Mouse (Mus musculus) stomach, postnatal 0 days (tissue): ENCODE measurements around the gene Stab1. TPM values are rescaled to one million over a fixed set of nuclear protein-coding genes. Genes with fewer than 3 reads are reported as not detected.

Source experiments
- ATAC-seq: fragments of 200-750 bp; cut with Nextera tagmentation; 2 replicates; pipeline ENCODE4 v1.8.0; 2017; ENCODE audit not compliant: low FRiP score, low TSS enrichment
- DNase-seq: peaks from one replicate; pipeline ENCODE4 v3.0.0-alpha.2; 2016; ENCODE audit warnings: low spot score
- H3K27ac ChIP-seq: fragments of 300-500 bp; sonication (generic); replicated peaks from 2 replicates; pipeline ENCODE4 v1.5.1; 2014; ENCODE audit warnings: mild to moderate bottlenecking, control low read depth
- H3K27me3 ChIP-seq: fragments of 300-500 bp; sonication (generic); 2 replicates; pipeline ENCODE4 v1.6.1; 2014; ENCODE audit warnings: low read length; ENCODE audit not compliant: control insufficient read depth, insufficient read depth
- H3K36me3 ChIP-seq: fragments of 300-500 bp; sonication (generic); 2 replicates; pipeline ENCODE4 v1.6.1; 2014; ENCODE audit warnings: low read length, mixed read lengths; ENCODE audit not compliant: control insufficient read depth, insufficient read depth
- H3K4me1 ChIP-seq: fragments of 300-500 bp; sonication (generic); replicated peaks from 2 replicates; pipeline ENCODE4 v1.6.1; 2014; ENCODE audit warnings: antibody characterized with exemption; ENCODE audit not compliant: control insufficient read depth, insufficient read depth
- H3K4me2 ChIP-seq: fragments of 300-500 bp; sonication (generic); replicated peaks from 2 replicates; pipeline ENCODE4 v1.6.1; 2014; ENCODE audit warnings: low read depth, mild to moderate bottlenecking, control low read depth, moderate library complexity
- H3K4me3 ChIP-seq: fragments of 300-500 bp; sonication (generic); 2 replicates; pipeline ENCODE4 v1.5.1; 2014; ENCODE audit warnings: low read depth, low read length, control low read depth
- H3K9ac ChIP-seq: fragments of 300-500 bp; sonication (generic); 2 replicates; pipeline ENCODE4 v1.6.1; 2014; ENCODE audit warnings: mild to moderate bottlenecking, low read length, control low read depth, mixed read lengths
- H3K9me3 ChIP-seq: fragments of 300-500 bp; sonication (generic); 2 replicates; pipeline ENCODE4 v1.6.1; 2016; ENCODE audit warnings: low read length; ENCODE audit not compliant: control insufficient read depth
- CTCF ChIP-seq: IDR thresholded peaks from 2 replicates; pipeline ENCODE4 v1.5.1; 2016; ENCODE audit warnings: antibody characterized with exemption, low read depth, mild to moderate bottlenecking, moderate library complexity
- EP300 ChIP-seq: optimal IDR thresholded peaks from 2 replicates; pipeline ENCODE3; 2016; ENCODE audit warnings: antibody characterized with exemption
- WGBS: fragments of 180-500 bp; shearing (Covaris S2); extraction: QIAGEN DNeasy Blood & Tissue Kit; methylation state at CpG from one replicate; pipeline ENCODE4 v1.1.7; 2014; 5-methylcytosine and 5-hydroxymethylcytosine counted together
- polyA plus RNA-seq: library from polyadenylated mRNA; unstranded; fragments of >200 nt; fragmentation: Nextera tagmentation; extraction: Ambion mirVana; gene quantifications from 2 replicates; pipeline ENCODE4 v1.2.1, GENCODE M21; 2015

Gene Stab1
- polyA plus RNA-seq, 1 experiment from 2014 or later = 23.7 TPM

GRCm38 (mm10) chr14:31173537-31173936 is 5.1 kb upstream of the Stab1 start:
- peaks cover 48% of the 10 kb centered on the region for H3K36me3 ChIP-seq
- no peak for DNase-seq
- no peak overlapping the region for H3K27ac ChIP-seq
- no peaks in the 10 kb centered on the region for H3K9me3 ChIP-seq
- ATAC-seq = no peak
- H3K4me3 ChIP-seq = no peak overlapping the region
- TF ChIP-seq CTCF (no peak), EP300 (no peak)
- H3K4me2 ChIP-seq = no peak overlapping the region; the same call in 1 of the 2 replicates
- H3K4me1 ChIP-seq = no peaks in the 10 kb centered on the region
- no peaks in the 10 kb centered on the region for H3K27me3 ChIP-seq
- 87% methylated on average over 7 of the region's 7 CpGs for WGBS
- H3K9ac ChIP-seq = no peak overlapping the region

- DNase-seq (no peak), ATAC-seq (no peak)
- Histone ChIP-seq H3K9me3 (no peaks in the 10 kb centered on the region), H3K4me3 (no peak overlapping the region), H3K27ac (no peak overlapping the region), H3K4me2 (no peak overlapping the region), H3K4me1 (no peaks in the 10 kb centered on the region), H3K27me3 (no peaks in the 10 kb centered on the region), H3K36me3 (peaks cover 47% of the 10 kb centered on the region), H3K9ac (no peak overlapping the region)
- TF ChIP-seq CTCF = no peak
- TF ChIP-seq EP300 = no peak
- WGBS = 66% methylated on average over 18 of the region's 18 CpGs
These were observed 4.5 kb upstream of the Stab1 start for GRCm38 (mm10) chr14:31172781-31173455.

- ATAC-seq = no peak
- no peak overlapping the region for H3K9ac ChIP-seq
- no peak overlapping the region for H3K4me2 ChIP-seq
- no peak overlapping the region for H3K27ac ChIP-seq
- no peak overlapping the region for H3K4me3 ChIP-seq
- 95% methylated on average over 15 of the region's 15 CpGs for WGBS
- peaks cover 44% of the 10 kb centered on the region for H3K36me3 ChIP-seq
- DNase-seq = no peak
- H3K27me3 ChIP-seq = no peaks in the 10 kb centered on the region
- no peak for TF ChIP-seq CTCF
- no peak for TF ChIP-seq EP300
- no peaks in the 10 kb centered on the region for H3K4me1 ChIP-seq
- no peaks in the 10 kb centered on the region for H3K9me3 ChIP-seq
These were observed 3.4 kb upstream of the Stab1 start for GRCm38 (mm10) chr14:31171821-31172220.

GRCm38 (mm10) chr14:31171386-31171785 is 2.9 kb upstream of the Stab1 start:
- H3K27ac ChIP-seq = no peak overlapping the region
- H3K4me2 ChIP-seq = no peak overlapping the region
- peaks cover 40% of the 10 kb centered on the region for H3K36me3 ChIP-seq
- no peak overlapping the region for H3K9ac ChIP-seq
- no peak for DNase-seq
- H3K4me1 ChIP-seq = no peaks in the 10 kb centered on the region
- 87% methylated on average over 11 of the region's 11 CpGs for WGBS
- H3K4me3 ChIP-seq = no peak overlapping the region
- no peaks in the 10 kb centered on the region for H3K9me3 ChIP-seq
- no peaks in the 10 kb centered on the region for H3K27me3 ChIP-seq
- ATAC-seq = no peak
- TF ChIP-seq EP300 (no peak), CTCF (no peak)

GRCm38 (mm10) chr14:31170963-31171362 is 2.5 kb upstream of the Stab1 start:
- H3K4me2 ChIP-seq = no peak overlapping the region
- no peak overlapping the region for H3K9ac ChIP-seq
- 80% methylated on average over 13 of the region's 13 CpGs for WGBS
- TF ChIP-seq EP300 = no peak
- TF ChIP-seq CTCF = no peak
- DNase-seq (no peak), ATAC-seq (no peak)
- no peak overlapping the region for H3K27ac ChIP-seq
- H3K4me1 ChIP-seq = no peaks in the 10 kb centered on the region
- H3K36me3 ChIP-seq = peaks cover 35% of the 10 kb centered on the region
- H3K9me3 ChIP-seq = no peaks in the 10 kb centered on the region
- H3K27me3 ChIP-seq = no peaks in the 10 kb centered on the region
- no peak overlapping the region for H3K4me3 ChIP-seq

- Histone ChIP-seq H3K27me3 (no peaks in the 10 kb centered on the region), H3K4me2 (no peak overlapping the region), H3K36me3 (peaks cover 34% of the 10 kb centered on the region), H3K4me3 (no peak overlapping the region), H3K9me3 (no peaks in the 10 kb centered on the region), H3K27ac (no peak overlapping the region), H3K9ac (no peak overlapping the region), H3K4me1 (no peaks in the 10 kb centered on the region)
- DNase-seq (no peak), ATAC-seq (no peak)
- TF ChIP-seq EP300 (no peak), CTCF (no peak)
- 66% methylated on average over 6 of the region's 6 CpGs for WGBS
These were observed 1.1 kb upstream of the Stab1 start for GRCm38 (mm10) chr14:31169508-31169907.
